Mouse (Mus musculus): Measurements from ENCODE around the gene Nmt1.

DNA sequence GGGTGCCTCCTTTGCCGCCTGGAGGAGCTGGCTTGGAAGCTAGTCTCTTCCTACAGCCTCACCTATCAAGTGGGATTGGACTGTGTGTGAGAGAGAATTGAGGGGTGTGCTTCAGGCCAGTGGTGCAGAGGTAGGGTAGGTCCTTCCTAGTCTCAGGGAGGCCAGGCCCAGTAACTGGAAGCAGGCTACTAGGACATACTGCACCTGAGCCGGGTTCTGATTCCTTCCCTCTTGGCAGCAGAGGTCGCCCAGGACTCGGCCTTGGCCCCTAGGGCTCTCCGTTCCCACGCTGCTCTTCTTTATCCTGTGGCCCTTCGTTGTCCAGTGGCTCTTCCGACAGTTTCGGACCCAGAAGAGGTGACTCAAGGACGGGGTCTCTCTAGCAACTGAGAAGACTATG lies 83.3 kb downstream of the Nmt1 start:
- TF ChIP-seq GATA1 (IDR thresholded peaks at IDR 0.05; ENCODE audit: borderline replicate concordance, low read length) (no peak), FLI1 (IDR thresholded peaks at IDR 0.05; ENCODE audit: low read length) (no peak)
